Comparison of ENCODE assay signal across 10 mouse cellular contexts in the genomic region with DNA sequence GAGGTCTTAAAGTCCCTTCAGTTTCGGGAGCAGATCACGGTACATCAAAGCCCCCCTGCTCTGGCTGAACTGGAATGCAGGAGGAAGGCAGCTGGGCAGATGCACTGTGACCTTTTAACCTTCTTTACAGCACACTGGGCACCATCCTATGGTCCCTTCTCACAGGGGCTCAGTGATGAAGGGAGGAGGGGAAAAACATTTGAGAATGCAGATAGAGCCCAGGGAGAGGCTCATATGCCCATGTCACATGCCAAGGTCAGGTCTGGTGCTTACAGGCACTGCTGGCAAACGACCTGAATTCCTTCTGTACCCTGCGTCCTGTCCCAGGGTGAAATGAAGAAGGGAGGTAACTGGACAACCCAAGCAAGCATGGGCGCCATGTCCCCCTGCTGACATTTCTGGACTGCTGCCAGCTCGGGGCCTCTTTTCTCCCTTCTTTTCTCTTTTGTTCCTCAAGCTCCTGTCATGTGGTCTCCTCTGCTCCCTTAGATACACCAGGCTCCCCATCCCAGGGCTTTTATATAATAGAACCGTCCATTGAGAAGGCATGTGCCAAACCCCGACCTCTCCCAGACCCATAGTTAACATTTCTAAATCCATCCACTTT. TPM values are rescaled to one million over a fixed set of nuclear protein-coding genes. Genes with fewer than 3 reads are reported as not detected.
DNase-seq lines count a peak whose midpoint lies in the region; ATAC-seq and TF ChIP-seq lines count a peak whose summit lies in the region.
"Had no signal": no experiment of that assay in that cellular context is flagged by ENCODE, and none has a peak within 500 bp of the region (broad histone marks: within the 10 kb centered on the region; RNA-seq: fewer than 3 reads in every experiment).

No protein-coding gene starts in this region.

- H3K9ac ChIP-seq in lung, embryonic 14.5 days: no peak overlapping the region
- no peak overlapping the region for H3K9ac ChIP-seq in intestine, embryonic 15.5 days

- no peaks in the 10 kb centered on the region for H3K36me3 ChIP-seq in lung, embryonic 14.5 days (ENCODE audit: insufficient read depth)
- H3K36me3 ChIP-seq in intestine, embryonic 15.5 days: no peaks in the 10 kb centered on the region

- WGBS in lung, embryonic 14.5 days: 32% methylated on average over 7 of the region's 8 CpGs
- 50% methylated on average over 8 of the region's 8 CpGs for WGBS in intestine, embryonic 15.5 days

- no peak for TF ChIP-seq CTCF in lung, embryonic 14.5 days (IDR thresholded peaks at IDR 0.05; ENCODE audit: low read depth)

- peak; percentile 31 to 45 for DNase-seq in cerebellum, postnatal 10 days
- no peak for DNase-seq in cerebellum, postnatal 25 days
- DNase-seq in lung, embryonic 14.5 days: peak; percentile 58
- DNase-seq in lung, postnatal 36 days: no peak
- peak; percentile 74 for DNase-seq in retina, postnatal 1 day
- no peak for DNase-seq in gastrocnemius, adult 8-10 months (ENCODE audit: low spot score in 2 of 2)
- DNase-seq in gastrocnemius, postnatal 4 days (ENCODE audit: low spot score in 2 of 2): no peak

- peaks cover 20% of the 10 kb centered on the region for H3K4me1 ChIP-seq in lung, embryonic 14.5 days (ENCODE audit: insufficient read depth)
- peaks cover 16% of the 10 kb centered on the region for H3K4me1 ChIP-seq in intestine, embryonic 15.5 days (replicated peaks)

- H3K4me3 ChIP-seq in lung, embryonic 14.5 days (ENCODE audit: low read depth, low read length): no peak overlapping the region
- no peak overlapping the region for H3K4me3 ChIP-seq in intestine, embryonic 15.5 days (replicated peaks)

- peak; percentile 42; the same call in 1 of the 2 replicates for ATAC-seq in lung, embryonic 14.5 days (ENCODE audit: insufficient read depth)
- ATAC-seq in intestine, embryonic 15.5 days: 0 out of 2 replicates have a peak, but pooled peaks have one; percentile 9
- ATAC-seq: Patski had no signal

- no peaks in the 10 kb centered on the region for H3K27me3 ChIP-seq in lung, embryonic 14.5 days (ENCODE audit: insufficient read depth, low read length)
- H3K27me3 ChIP-seq in intestine, embryonic 15.5 days (replicated peaks): no peaks in the 10 kb centered on the region
- H3K27me3 ChIP-seq: Patski had no signal

- H3K4me2 ChIP-seq in lung, embryonic 14.5 days: no peak overlapping the region
- no peak overlapping the region for H3K4me2 ChIP-seq in intestine, embryonic 15.5 days (replicated peaks)

- no peaks in the 10 kb centered on the region for H3K9me3 ChIP-seq in lung, embryonic 14.5 days (ENCODE audit: low read depth, low read length)
- H3K9me3 ChIP-seq in intestine, embryonic 15.5 days: no peaks in the 10 kb centered on the region

- H3K27ac ChIP-seq in lung, embryonic 14.5 days (ENCODE audit: low read depth): peak overlapping the region; percentile 82; the same call in 1 of the 2 replicates
- H3K27ac ChIP-seq in intestine, embryonic 15.5 days: peak overlapping the region; percentile 62

RNA-seq across cellular contexts. Expression of a gene that starts 49.0 kb away (rescaled TPM):
- 7.2 and 7.3 TPM in 2 replicates for polyA plus RNA-seq in lung, embryonic 14.5 days (2014; fragmentation: Nextera tagmentation; extraction: Ambion mirVana)
- polyA plus RNA-seq in intestine, embryonic 15.5 days (2015; fragmentation: Nextera tagmentation; extraction: Ambion mirVana): 12.4 and 12.5 TPM in 2 replicates
- total RNA-seq in gastrocnemius, adult 8-10 months (2022): 1 to 10 TPM; 2.4 to 6.1 (median 2.9) TPM
- total RNA-seq in gastrocnemius, postnatal 4 days (2021): 10 to 100 TPM; 12.8 to 14.6 TPM
- total RNA-seq: monocyte, adult 5-6 weeks had no signal

Comparison
In these comparisons a context has a peak if more than half of its experiments do, and no peak if none do; other contexts are left out.
1. DNase-seq: peak in cerebellum, postnatal 10 days (2 of 2), lung, embryonic 14.5 days (single experiment) and retina, postnatal 1 day (single experiment); none in cerebellum, postnatal 25 days (0 of 2), lung, postnatal 36 days (single experiment), gastrocnemius, adult 8-10 months (0 of 2) and gastrocnemius, postnatal 4 days (0 of 2).